In genomic region chr4:150221017-150221640, GRCm38 (mm10) we compare ENCODE assay signal across 9 mouse cellular contexts. TPM values are rescaled to one million over a fixed set of nuclear protein-coding genes. Genes with fewer than 3 reads are reported as not detected.
DNase-seq lines count a peak whose midpoint lies in the region; ATAC-seq lines count a peak whose summit lies in the region.
"Had no signal": no experiment of that assay in that cellular context is flagged by ENCODE, and none has a peak within 500 bp of the region (broad histone marks: within the 10 kb centered on the region; RNA-seq: fewer than 3 reads in every experiment).

No protein-coding gene starts in this region.

- peaks cover 5% of the 10 kb centered on the region; the same call in 1 of the 2 replicates for H3K4me1 ChIP-seq in lung, embryonic 16.5 days (replicated peaks; ENCODE audit: control insufficient read depth, insufficient read depth, low read length)
- 0 out of 2 replicates have a peak, but pooled peaks cover 6% of the 10 kb centered on the region for H3K4me1 ChIP-seq in stomach, embryonic 15.5 days

- no peaks in the 10 kb centered on the region for H3K27me3 ChIP-seq in lung, embryonic 16.5 days (ENCODE audit: control insufficient read depth, insufficient read depth, low read depth, low read length)
- H3K27me3 ChIP-seq in stomach, embryonic 15.5 days (replicated peaks) = no peaks in the 10 kb centered on the region

- H3K4me2 ChIP-seq in lung, embryonic 16.5 days (ENCODE audit: low read depth, low read length) = peak overlapping the region; percentile 49
- peak overlapping the region; percentile 54 for H3K4me2 ChIP-seq in stomach, embryonic 15.5 days

- WGBS in lung, embryonic 16.5 days = 46% methylated on average over 10 of the region's 10 CpGs
- WGBS in stomach, embryonic 15.5 days = 46% methylated on average over 10 of the region's 10 CpGs

- DNase-seq in adrenal gland, postnatal 14 days = peak; percentile 48
- no peak for DNase-seq in adrenal gland, adult 18-20 months (ENCODE audit: low spot score in 2 of 2)
- DNase-seq in lung, postnatal 36 days = no peak
- DNase-seq in kidney, postnatal 36 days = peak; percentile 74 to 87
- DNase-seq in cerebellum, adult 9-11 months = no peak
- no peak for DNase-seq in cerebellum, adult 11 months

- no peaks in the 10 kb centered on the region for H3K9me3 ChIP-seq in lung, embryonic 16.5 days (ENCODE audit: control insufficient read depth, low read length)
- no peaks in the 10 kb centered on the region for H3K9me3 ChIP-seq in stomach, embryonic 15.5 days

- H3K9ac ChIP-seq in lung, embryonic 16.5 days (ENCODE audit: low read length) = no peak overlapping the region
- H3K9ac ChIP-seq in stomach, embryonic 15.5 days = no peak overlapping the region

- peak overlapping the region; percentile 34 for H3K4me3 ChIP-seq in lung, embryonic 16.5 days (ENCODE audit: low read length)
- H3K4me3 ChIP-seq in stomach, embryonic 15.5 days (replicated peaks) = peak overlapping the region; percentile 24

- ATAC-seq in lung, embryonic 16.5 days (ENCODE audit: low read depth) = no peak; the same call in 1 of the 2 replicates
- 0 out of 2 replicates have a peak, but pooled peaks have one; percentile 37 for ATAC-seq in stomach, embryonic 15.5 days (ENCODE audit: insufficient read depth, low FRiP score, low read depth)

- no peak overlapping the region for H3K27ac ChIP-seq in lung, embryonic 16.5 days (ENCODE audit: low read length)
- no peak overlapping the region for H3K27ac ChIP-seq in stomach, embryonic 15.5 days

- H3K36me3 ChIP-seq in lung, embryonic 16.5 days (ENCODE audit: control insufficient read depth, insufficient read depth, low read length) = no peaks in the 10 kb centered on the region
- H3K36me3 ChIP-seq in stomach, embryonic 15.5 days = no peaks in the 10 kb centered on the region

RNA-seq across cellular contexts. Expression of gene Eno1, which starts 15.4 kb away (rescaled TPM):
- total RNA-seq in adrenal gland, postnatal 14 days (2021) = 426 and 444 TPM in 2 replicates
- 100 to 1,000 TPM; 471 to 935 TPM for total RNA-seq in adrenal gland, adult 18-20 months (2021)
- polyA plus RNA-seq in lung, embryonic 16.5 days (2015; fragmentation: Nextera tagmentation; extraction: Ambion mirVana) = 1,425 and 1,551 TPM in 2 replicates
- polyA plus RNA-seq in stomach, embryonic 15.5 days (2015; fragmentation: Nextera tagmentation; extraction: Ambion mirVana) = 1,302 and 1,597 TPM in 2 replicates

RNA-seq across cellular contexts. Expression of gene Car6, which starts 20.0 kb away (rescaled TPM):
- total RNA-seq in adrenal gland, postnatal 14 days (2021) = 0.44 TPM in 1 of 2 replicates, not detected in the other
- 1 to 10 TPM; 1.4 to 2.5 TPM for total RNA-seq in adrenal gland, adult 18-20 months (2021)
- not detected in 2 replicates for polyA plus RNA-seq in lung, embryonic 16.5 days (2015; fragmentation: Nextera tagmentation; extraction: Ambion mirVana)
- not detected in 2 replicates for polyA plus RNA-seq in stomach, embryonic 15.5 days (2015; fragmentation: Nextera tagmentation; extraction: Ambion mirVana)
- total RNA-seq: layer of hippocampus, postnatal 25 days had no signal

Comparison
In these comparisons a context has a peak if more than half of its experiments do, and no peak if none do; other contexts are left out.
1. DNase-seq: peak in adrenal gland, postnatal 14 days (single experiment) and kidney, postnatal 36 days (2 of 2); none in adrenal gland, adult 18-20 months (0 of 2), lung, postnatal 36 days (single experiment), cerebellum, adult 9-11 months (single experiment) and cerebellum, adult 11 months (single experiment).